Mouse (Mus musculus) MN1 (cell line): ENCODE results near the gene Runx1.

ENCODE experiments used
- DNase-seq: peaks from one replicate; pipeline ENCODE4 v3.0.0-alpha.2; 2016; ENCODE audit warnings: low spot score

Gene Runx1

GRCm38 (mm10) chr16:92611641-92612149 lies 214.3 kb downstream of the Runx1 start:
- DNase-seq: no peak

GRCm38 (mm10) chr16:92610464-92610863 lies 215.5 kb downstream of the Runx1 start:
- DNase-seq: no peak

GRCm38 (mm10) chr16:92609717-92610077 lies 216.3 kb downstream of the Runx1 start:
- DNase-seq: peak; percentile 48

GRCm38 (mm10) chr16:92609006-92609716 lies 216.8 kb downstream of the Runx1 start:
- peak; percentile 58 for DNase-seq

- peak; percentile 17 for DNase-seq
These were observed 217.6 kb downstream of the Runx1 start for GRCm38 (mm10) chr16:92608180-92608960.

- no peak for DNase-seq
These were observed 219.4 kb downstream of the Runx1 start for GRCm38 (mm10) chr16:92606491-92606965.

- DNase-seq: no peak
These were observed 220.1 kb downstream of the Runx1 start for GRCm38 (mm10) chr16:92605606-92606490.

- DNase-seq: peak; percentile 13
These were observed 223.4 kb downstream of the Runx1 start for GRCm38 (mm10) chr16:92602504-92602903.

- DNase-seq: no peak
These were observed 224.6 kb downstream of the Runx1 start for GRCm38 (mm10) chr16:92601270-92601826.

- DNase-seq: no peak
These were observed 226.5 kb downstream of the Runx1 start for GRCm38 (mm10) chr16:92599451-92599850.

GRCm38 (mm10) chr16:92597655-92598054 lies 228.3 kb downstream of the Runx1 start:
- no peak for DNase-seq

- no peak for DNase-seq
These were observed 233.7 kb downstream of the Runx1 start for GRCm38 (mm10) chr16:92592207-92592606.

GRCm38 (mm10) chr16:92591783-92592182 lies 234.2 kb downstream of the Runx1 start:
- DNase-seq: no peak

GRCm38 (mm10) chr16:92587836-92588235 lies 238.1 kb downstream of the Runx1 start:
- DNase-seq: no peak

- no peak for DNase-seq
These were observed 244.2 kb downstream of the Runx1 start for GRCm38 (mm10) chr16:92581767-92582166.

- no peak for DNase-seq
These were observed 245.0 kb downstream of the Runx1 start for GRCm38 (mm10) chr16:92580981-92581380.

GRCm38 (mm10) chr16:92578915-92579653 lies 246.9 kb downstream of the Runx1 start:
- DNase-seq: no peak

- DNase-seq: no peak
These were observed 248.6 kb downstream of the Runx1 start for GRCm38 (mm10) chr16:92577381-92577780.

GRCm38 (mm10) chr16:92575792-92576191 lies 250.2 kb downstream of the Runx1 start:
- no peak for DNase-seq

- no peak for DNase-seq
These were observed 252.8 kb downstream of the Runx1 start for GRCm38 (mm10) chr16:92573193-92573592.

- no peak for DNase-seq
These were observed 254.7 kb downstream of the Runx1 start for GRCm38 (mm10) chr16:92571246-92571645.
